Mouse (Mus musculus): ENCODE data around the gene Avl9.
A peak's percentile ranks its signal among the peaks of the same experiment; 100 is the strongest.

Gene Avl9

DNA sequence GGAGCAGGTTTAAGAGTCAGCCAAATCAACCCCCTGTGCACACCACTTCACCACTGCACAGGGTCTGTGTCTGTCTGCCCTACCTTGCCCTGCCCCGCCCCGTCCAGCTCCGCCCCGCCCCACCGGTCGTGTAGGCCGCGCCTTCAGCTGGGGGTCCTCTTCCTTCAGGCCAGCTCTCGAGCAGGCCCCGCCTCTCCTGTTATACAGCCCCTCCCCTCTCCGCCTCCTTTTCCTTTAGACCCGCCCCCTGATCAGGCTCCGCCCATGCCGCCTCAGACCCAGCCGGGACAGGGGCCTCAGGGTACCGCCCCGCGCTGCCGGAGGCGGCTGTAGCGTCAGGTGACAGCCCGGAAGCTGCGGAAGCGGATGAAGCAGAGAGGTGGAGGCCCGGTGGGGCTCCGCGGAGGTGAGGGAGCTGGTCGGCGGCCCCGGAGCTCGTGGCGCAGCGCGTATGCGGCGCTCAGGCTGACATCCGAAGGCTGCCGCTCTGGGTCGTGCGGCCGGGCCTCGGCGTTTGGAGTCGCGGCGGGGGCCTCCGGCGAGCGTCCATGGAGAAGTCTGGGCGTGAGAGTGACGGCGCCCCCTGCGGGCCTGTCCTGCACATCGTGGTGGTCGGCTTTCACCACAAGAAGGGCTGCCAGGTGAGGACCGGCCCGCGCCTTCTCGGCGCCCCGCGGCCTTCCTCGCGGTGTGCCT, at the start of gene Avl9:
TSS of gene Avl9 (plus strand) at position 326 of the 696 bp plus-strand sequence.
- DNase-seq (ENCODE audit: inconsistent age in 2 of 2, low spot score in 1 of 2): peak; percentile 99 to 100

- no peak for DNase-seq (ENCODE audit: inconsistent age in 2 of 2, low spot score in 1 of 2)
Observed at GRCm38 (mm10) chr6:56688238-56688637, 26.5 kb upstream of the Avl9 start.

DNA sequence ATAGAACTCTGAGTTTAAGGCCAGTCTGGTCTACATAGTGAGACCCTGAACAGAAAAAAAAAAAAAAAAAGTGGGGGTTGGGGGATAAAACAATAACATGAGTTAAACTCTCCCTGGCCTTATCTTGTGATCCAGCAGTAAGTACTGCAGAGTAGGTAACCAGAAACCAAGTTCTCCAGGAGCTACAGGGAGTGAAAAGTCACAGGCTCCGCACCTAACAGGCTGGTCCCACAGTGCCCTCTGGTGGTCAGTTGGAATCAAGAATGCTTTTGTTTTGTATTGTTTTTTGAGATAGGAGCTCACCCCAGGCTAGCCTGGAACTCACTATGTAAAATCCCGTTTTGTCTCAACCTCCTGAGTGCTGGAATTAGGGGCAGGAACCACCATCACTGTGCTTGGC, 23.5 kb upstream of the Avl9 start:
- peak; percentile 24 to 81 for DNase-seq (ENCODE audit: inconsistent age in 2 of 2, low spot score in 1 of 2)

- DNase-seq (ENCODE audit: inconsistent age in 2 of 2, low spot score in 1 of 2): no peak
Observed at GRCm38 (mm10) chr6:56692445-56692844, 22.3 kb upstream of the Avl9 start.

- DNase-seq (ENCODE audit: inconsistent age in 2 of 2, low spot score in 1 of 2): peak; percentile 88 to 96
Observed at GRCm38 (mm10) chr6:56703931-56704900, 10.5 kb upstream of the Avl9 start, which contains the start of gene Lsm5. TSS of gene Lsm5 (minus strand) at chr6:56704710.

GRCm38 (mm10) chr6:56714186-56714573, 519 bp upstream of the Avl9 start:
- DNase-seq (ENCODE audit: inconsistent age in 2 of 2, low spot score in 1 of 2): no peak

GRCm38 (mm10) chr6:56715270-56715666, 569 bp downstream of the Avl9 start:
- DNase-seq (ENCODE audit: inconsistent age in 2 of 2, low spot score in 1 of 2): no peak

DNA sequence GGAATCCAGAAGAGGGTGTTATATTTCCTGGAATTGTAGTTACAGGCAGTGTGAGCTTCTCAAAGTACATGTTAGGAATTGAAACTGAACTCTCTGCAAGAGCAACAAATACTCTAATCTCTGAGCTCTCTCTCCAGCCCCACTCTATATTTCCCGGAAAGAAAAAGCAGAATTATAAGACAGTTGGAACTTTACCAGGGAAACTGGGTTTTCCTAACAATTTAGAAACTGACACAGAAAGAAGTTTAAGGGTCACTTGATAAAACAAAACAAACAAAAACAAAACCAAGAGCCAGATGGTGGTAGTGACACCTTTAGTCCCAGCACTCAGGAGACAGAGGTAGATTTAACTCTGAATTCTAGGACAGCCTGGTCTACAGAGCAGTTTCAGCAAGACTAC, 4.4 kb downstream of the Avl9 start:
- no peak for DNase-seq (ENCODE audit: inconsistent age in 2 of 2, low spot score in 1 of 2)

GRCm38 (mm10) chr6:56720877-56721276, 6.2 kb downstream of the Avl9 start:
- DNase-seq (ENCODE audit: inconsistent age in 2 of 2, low spot score in 1 of 2): no peak

DNA sequence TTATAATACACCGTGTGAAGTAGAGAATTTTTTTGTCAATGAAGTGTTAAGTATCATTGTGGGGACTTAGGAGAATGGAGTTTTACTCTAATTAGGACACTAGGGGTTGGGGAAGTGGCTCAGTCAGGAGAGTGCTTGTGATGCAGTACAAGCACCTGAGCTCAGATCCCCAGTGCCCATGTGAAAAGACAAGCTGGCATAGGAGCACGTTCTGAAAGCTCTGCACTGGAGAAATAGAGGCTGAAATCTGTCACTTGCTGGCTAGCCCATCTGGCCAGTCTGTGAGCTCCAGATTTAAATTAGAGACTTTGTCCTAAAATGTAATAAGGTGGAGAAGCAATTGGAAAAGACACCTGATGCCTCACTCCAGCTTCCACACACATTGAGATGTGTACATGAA, 17.8 kb downstream of the Avl9 start:
- DNase-seq (ENCODE audit: inconsistent age in 2 of 2, low spot score in 1 of 2): no peak

- DNase-seq (ENCODE audit: inconsistent age in 2 of 2, low spot score in 1 of 2): peak in 1 of 2 experiments; percentile 64
Observed at GRCm38 (mm10) chr6:56745950-56746543, 31.3 kb downstream of the Avl9 start.

DNA sequence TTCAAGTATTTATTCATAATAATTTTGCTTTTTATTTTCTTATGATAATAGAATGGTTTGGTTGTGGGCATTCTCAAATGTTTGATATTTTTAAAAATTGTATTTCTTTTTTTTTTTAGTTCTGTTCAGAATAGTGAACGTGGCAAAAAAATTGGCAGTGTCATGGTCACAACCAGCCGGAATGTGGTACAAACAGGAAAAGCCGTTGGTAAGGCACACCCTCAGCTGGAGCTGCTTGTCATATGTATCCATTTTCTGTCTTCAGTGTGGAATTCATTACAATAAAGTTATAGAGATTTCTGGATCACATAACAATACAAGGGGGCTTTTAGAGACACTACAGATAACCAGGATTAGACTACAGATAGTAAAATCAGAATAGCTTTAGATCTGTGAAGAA, 39.0 kb downstream of the Avl9 start:
- DNase-seq (ENCODE audit: inconsistent age in 2 of 2, low spot score in 1 of 2): no peak

GRCm38 (mm10) chr6:56756117-56756516, 41.4 kb downstream of the Avl9 start:
- no peak for DNase-seq (ENCODE audit: inconsistent age in 2 of 2, low spot score in 1 of 2)

DNA sequence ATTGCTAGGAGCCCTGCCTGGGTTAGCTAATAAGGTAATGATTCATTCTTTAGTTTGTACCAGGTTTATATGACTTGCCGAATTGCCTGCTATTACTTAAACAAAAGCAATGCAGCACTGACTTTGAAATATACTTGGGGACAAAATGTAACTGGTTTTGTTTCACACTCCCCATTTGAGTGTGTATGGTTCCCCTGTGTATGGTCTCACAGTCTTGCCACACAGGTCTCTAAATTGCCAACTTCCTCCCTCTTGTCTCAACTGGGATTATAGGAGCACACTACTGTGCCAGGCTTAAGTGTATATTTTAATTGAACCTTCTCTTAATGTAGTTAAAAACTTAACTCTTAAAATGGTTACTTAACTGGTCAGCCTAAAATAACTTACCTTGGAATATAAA, 44.6 kb downstream of the Avl9 start:
- no peak for DNase-seq (ENCODE audit: inconsistent age in 2 of 2, low spot score in 1 of 2)

- DNase-seq (ENCODE audit: inconsistent age in 2 of 2, low spot score in 1 of 2): no peak
Observed at GRCm38 (mm10) chr6:56765265-56765664, 50.6 kb downstream of the Avl9 start.

DNA sequence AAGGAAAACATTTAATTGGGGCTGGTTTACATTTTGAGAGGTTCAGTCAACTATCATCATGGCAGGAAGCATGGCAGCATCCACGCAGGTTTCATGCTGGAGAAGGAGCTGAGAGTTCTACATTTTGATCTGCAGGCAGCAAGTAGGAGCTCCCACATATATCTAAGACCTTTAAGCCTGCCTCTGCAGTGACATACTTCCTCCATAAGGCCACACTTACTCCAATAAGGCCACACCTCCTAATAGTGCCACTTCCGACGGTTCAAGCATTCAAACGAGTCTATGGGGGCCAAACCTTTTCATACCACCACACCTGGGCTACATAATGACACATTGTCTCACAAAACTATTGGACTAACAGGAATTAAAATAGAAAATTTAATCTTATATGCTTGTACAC, 51.0 kb downstream of the Avl9 start:
- DNase-seq (ENCODE audit: inconsistent age in 2 of 2, low spot score in 1 of 2): no peak

GRCm38 (mm10) chr6:56775816-56776215, 61.1 kb downstream of the Avl9 start:
- DNase-seq (ENCODE audit: inconsistent age in 2 of 2, low spot score in 1 of 2): no peak

GRCm38 (mm10) chr6:56779636-56780035, 64.9 kb downstream of the Avl9 start:
- DNase-seq (ENCODE audit: inconsistent age in 2 of 2, low spot score in 1 of 2): no peak

DNA sequence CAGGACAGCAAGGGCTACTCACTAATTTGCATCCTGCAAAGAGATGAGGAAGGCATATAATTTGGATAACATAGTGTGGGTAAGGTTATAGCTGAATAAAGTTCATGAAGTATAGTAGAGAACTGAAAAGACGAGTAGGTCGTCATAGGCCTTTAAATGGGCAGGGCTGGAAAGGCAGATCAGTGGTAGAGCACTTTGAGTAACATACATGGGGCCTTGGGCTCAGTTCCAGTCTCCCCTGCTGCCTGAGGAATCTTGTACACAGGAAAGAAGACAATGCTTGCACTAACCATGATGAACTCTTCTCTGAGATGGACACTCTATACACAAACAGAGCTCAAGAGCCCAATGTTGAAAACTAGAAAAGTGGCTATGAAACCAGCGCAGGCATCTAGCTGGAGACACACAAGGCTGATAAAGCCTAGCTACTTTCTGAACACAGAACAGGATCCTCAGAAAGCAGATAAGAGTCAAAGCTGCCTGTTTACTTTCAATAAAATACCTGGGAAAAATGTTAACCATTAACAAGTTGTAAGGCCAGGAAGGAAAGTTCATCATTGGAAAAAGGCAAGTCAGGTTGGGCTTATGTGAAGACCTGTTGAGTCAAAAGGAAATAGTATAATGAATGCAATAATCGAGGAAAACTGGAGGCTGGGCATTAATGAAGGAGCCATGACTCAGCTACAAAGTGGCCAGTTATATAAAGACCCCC, 69.0 kb downstream of the Avl9 start:
- no peak for DNase-seq (ENCODE audit: inconsistent age in 2 of 2, low spot score in 1 of 2)

DNA sequence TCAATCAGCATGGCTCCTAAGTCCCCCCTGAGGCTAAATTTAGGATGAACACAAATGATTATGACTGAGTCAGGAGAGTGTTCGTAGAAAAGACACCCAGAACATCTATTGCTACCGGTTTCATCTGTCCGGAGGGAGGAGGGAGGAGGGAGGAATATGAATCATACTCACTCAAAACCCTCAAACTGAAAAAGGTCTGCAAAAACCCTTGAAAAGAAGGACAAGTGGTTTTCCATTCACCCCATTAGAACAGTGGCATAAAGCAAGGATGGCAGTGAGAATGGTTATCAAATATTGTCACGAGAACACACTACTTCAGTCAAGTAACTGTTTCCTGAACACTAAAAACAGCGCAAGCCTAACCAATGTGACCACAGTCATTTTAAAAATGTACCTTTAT, 70.4 kb downstream of the Avl9 start:
- peak in 1 of 2 experiments; percentile 73 for DNase-seq (ENCODE audit: inconsistent age in 2 of 2, low spot score in 1 of 2)

GRCm38 (mm10) chr6:56787668-56788067, 73.0 kb downstream of the Avl9 start:
- DNase-seq (ENCODE audit: inconsistent age in 2 of 2, low spot score in 1 of 2): no peak
